Mouse (Mus musculus) adipose tissue, adult 10 weeks (tissue): ENCODE measurements around the gene Klhl26. TPM values are rescaled to one million over a fixed set of nuclear protein-coding genes. Genes with fewer than 3 reads are reported as not detected.

Experiments
- polyA plus RNA-seq: library from polyadenylated mRNA; stranded (reverse); fragments of 350-450 nt; fragmentation: Illumina TruSeq; extraction: RNeasy Lipid Tissue Mini Kit (QIAGEN cat#74804); gene quantifications from one replicate; pipeline ENCODE4 v1.2.3, GENCODE M21; 2014; ENCODE audit warnings: low read depth, low replicate concordance

Gene Klhl26
- 20.7 TPM for polyA plus RNA-seq

GRCm38 (mm10) chr8:70476333-70477268 lies at the start of gene Klhl26:
TSS of gene Klhl26 (minus strand) at chr8:70476968.

GRCm38 (mm10) chr8:70510228-70510915 lies 33.6 kb upstream of the Klhl26 start, which contains the start of gene Uba52:
TSS of gene Uba52 (minus strand) at chr8:70510801.

GRCm38 (mm10) chr8:70506328-70507026 lies 29.7 kb upstream of the Klhl26 start, which contains the start of gene Rex1bd:
TSS of gene Rex1bd (minus strand) at chr8:70506752.

GRCm38 (mm10) chr8:70492664-70493640 lies 16.2 kb upstream of the Klhl26 start, which contains the start of gene Crlf1:
TSS of gene Crlf1 (plus strand) at chr8:70493158.

GRCm38 (mm10) chr8:70486941-70487520 lies 10.3 kb upstream of the Klhl26 start, which contains the start of gene Tmem59l:
TSS of gene Tmem59l (minus strand) at chr8:70487358.

GRCm38 (mm10) chr8:70439055-70439847 lies 37.5 kb downstream of the Klhl26 start, which contains the start of gene Crtc1:
TSS of gene Crtc1 (minus strand) at chr8:70439579.

Other genes with a start within 250 kb of the Klhl26 start
- gene Sugp2, start 242.7 kb downstream of the Klhl26 start, polyA plus RNA-seq = 30.9 TPM
- gene Armc6, start 242.5 kb downstream of the Klhl26 start, polyA plus RNA-seq = 7.3 TPM
- 43.4 TPM for gene Homer3, start 194.1 kb downstream of the Klhl26 start, polyA plus RNA-seq
- gene Ddx49, start 174.5 kb downstream of the Klhl26 start, polyA plus RNA-seq = 40.2 TPM
- 186 TPM for gene Cope, start 174.4 kb downstream of the Klhl26 start, polyA plus RNA-seq
- 0.63 TPM for gene Cers1, start 161.2 kb downstream of the Klhl26 start, polyA plus RNA-seq
- 0.31 TPM for gene Gdf1, start 147.2 kb downstream of the Klhl26 start, polyA plus RNA-seq
- 31.4 TPM for gene Upf1, start 123.7 kb downstream of the Klhl26 start, polyA plus RNA-seq
- gene Comp, start 103.4 kb downstream of the Klhl26 start, polyA plus RNA-seq = 6.3 TPM
- gene Crtc1, start 37.4 kb downstream of the Klhl26 start, polyA plus RNA-seq = 15.7 TPM
- 0.74 TPM for gene Tmem59l, start 10.4 kb upstream of the Klhl26 start, polyA plus RNA-seq
- 2.1 TPM for gene Crlf1, start 16.2 kb upstream of the Klhl26 start, polyA plus RNA-seq
- gene Rex1bd, start 29.8 kb upstream of the Klhl26 start, polyA plus RNA-seq = 92.5 TPM
- gene Uba52, start 33.8 kb upstream of the Klhl26 start, polyA plus RNA-seq = 1,821 TPM
- 255 TPM for gene Fkbp8, start 50.8 kb upstream of the Klhl26 start, polyA plus RNA-seq
- 67.9 TPM for gene Kxd1, start 51.0 kb upstream of the Klhl26 start, polyA plus RNA-seq
- gene Ell, start 62.5 kb upstream of the Klhl26 start, polyA plus RNA-seq = 20.8 TPM
- 351 TPM for gene Isyna1, start 117.4 kb upstream of the Klhl26 start, polyA plus RNA-seq
- 112 TPM for gene Ssbp4, start 131.9 kb upstream of the Klhl26 start, polyA plus RNA-seq
- 5.1 TPM for gene Lrrc25, start 139.2 kb upstream of the Klhl26 start, polyA plus RNA-seq
- 1.2 TPM for gene Gdf15, start 155.5 kb upstream of the Klhl26 start, polyA plus RNA-seq
- 54.4 TPM for gene Pgpep1, start 183.4 kb upstream of the Klhl26 start, polyA plus RNA-seq
- 67.6 TPM for gene Lsm4, start 196.3 kb upstream of the Klhl26 start, polyA plus RNA-seq
- gene Jund, start 222.0 kb upstream of the Klhl26 start, polyA plus RNA-seq = 72.1 TPM
- gene Iqcn, start 226.5 kb upstream of the Klhl26 start, polyA plus RNA-seq = 4.9 TPM
- gene Gm3336, start 241.6 kb upstream of the Klhl26 start, polyA plus RNA-seq = not detected
- gene Pde4c, start 246.8 kb upstream of the Klhl26 start, polyA plus RNA-seq = 5.3 TPM